Mouse (Mus musculus) intestine, embryonic 14.5 days (tissue): Measurements from ENCODE around the gene Snip1. TPM values are rescaled to one million over a fixed set of nuclear protein-coding genes. Genes with fewer than 3 reads are reported as not detected.

Source experiments
- ATAC-seq: fragments of 200-750 bp; cut with Nextera tagmentation; replicated peaks from 2 replicates; pipeline ENCODE4 v1.8.0; 2017; ENCODE audit warnings: low read depth, moderate number of reproducible peaks, moderate TSS enrichment, moderate library complexity; ENCODE audit not compliant: low FRiP score, low TSS enrichment
- DNase-seq: peaks from one replicate; pipeline ENCODE4 v3.0.0-alpha.2; 2018; ENCODE audit warnings: low spot score
- H3K27ac ChIP-seq: fragments of 300-500 bp; sonication (generic); 2 replicates; pipeline ENCODE4 v1.5.1; 2014; ENCODE audit warnings: low read depth, mild to moderate bottlenecking, control low read depth
- H3K27me3 ChIP-seq: fragments of 300-500 bp; sonication (generic); replicated peaks from 2 replicates; pipeline ENCODE4 v1.6.1; 2014; ENCODE audit warnings: low read length, control low read depth; ENCODE audit not compliant: control insufficient read depth, insufficient read depth
- H3K36me3 ChIP-seq: fragments of 300-500 bp; sonication (generic); 2 replicates; pipeline ENCODE4 v1.6.1; 2014; ENCODE audit warnings: low read length, control low read depth; ENCODE audit not compliant: control insufficient read depth, insufficient read depth
- H3K4me1 ChIP-seq: fragments of 300-500 bp; sonication (generic); replicated peaks from 2 replicates; pipeline ENCODE4 v1.6.1; 2014; ENCODE audit warnings: low read length, control low read depth, mixed read lengths; ENCODE audit not compliant: control insufficient read depth, insufficient read depth
- H3K4me2 ChIP-seq: fragments of 300-500 bp; sonication (generic); 2 replicates; pipeline ENCODE4 v1.6.1; 2014; ENCODE audit warnings: low read length
- H3K4me3 ChIP-seq: fragments of 300-500 bp; sonication (generic); 2 replicates; pipeline ENCODE4 v1.5.1; 2014; ENCODE audit warnings: low read depth, low read length, control low read depth, mixed read lengths
- H3K9ac ChIP-seq: fragments of 300-500 bp; sonication (generic); 2 replicates; pipeline ENCODE4 v1.6.1; 2014; ENCODE audit warnings: mild to moderate bottlenecking, low read length
- H3K9me3 ChIP-seq: fragments of 300-500 bp; sonication (generic); 2 replicates; pipeline ENCODE4 v1.6.1; 2016; ENCODE audit warnings: low read length, control low read depth; ENCODE audit not compliant: control insufficient read depth
- WGBS: fragments of 180-500 bp; shearing (Covaris S2); extraction: QIAGEN DNeasy Blood & Tissue Kit; methylation state at CpG from one replicate; pipeline ENCODE4 v1.1.7; 2014; 5-methylcytosine and 5-hydroxymethylcytosine counted together
- polyA plus RNA-seq: library from polyadenylated mRNA; unstranded; fragments of >200 nt; fragmentation: Nextera tagmentation; extraction: Ambion mirVana; gene quantifications from 2 replicates; pipeline ENCODE4 v1.2.1, GENCODE M21; 2014

The Snip1 gene
- polyA plus RNA-seq: 28.8 and 30.4 TPM in 2 replicates

DNA sequence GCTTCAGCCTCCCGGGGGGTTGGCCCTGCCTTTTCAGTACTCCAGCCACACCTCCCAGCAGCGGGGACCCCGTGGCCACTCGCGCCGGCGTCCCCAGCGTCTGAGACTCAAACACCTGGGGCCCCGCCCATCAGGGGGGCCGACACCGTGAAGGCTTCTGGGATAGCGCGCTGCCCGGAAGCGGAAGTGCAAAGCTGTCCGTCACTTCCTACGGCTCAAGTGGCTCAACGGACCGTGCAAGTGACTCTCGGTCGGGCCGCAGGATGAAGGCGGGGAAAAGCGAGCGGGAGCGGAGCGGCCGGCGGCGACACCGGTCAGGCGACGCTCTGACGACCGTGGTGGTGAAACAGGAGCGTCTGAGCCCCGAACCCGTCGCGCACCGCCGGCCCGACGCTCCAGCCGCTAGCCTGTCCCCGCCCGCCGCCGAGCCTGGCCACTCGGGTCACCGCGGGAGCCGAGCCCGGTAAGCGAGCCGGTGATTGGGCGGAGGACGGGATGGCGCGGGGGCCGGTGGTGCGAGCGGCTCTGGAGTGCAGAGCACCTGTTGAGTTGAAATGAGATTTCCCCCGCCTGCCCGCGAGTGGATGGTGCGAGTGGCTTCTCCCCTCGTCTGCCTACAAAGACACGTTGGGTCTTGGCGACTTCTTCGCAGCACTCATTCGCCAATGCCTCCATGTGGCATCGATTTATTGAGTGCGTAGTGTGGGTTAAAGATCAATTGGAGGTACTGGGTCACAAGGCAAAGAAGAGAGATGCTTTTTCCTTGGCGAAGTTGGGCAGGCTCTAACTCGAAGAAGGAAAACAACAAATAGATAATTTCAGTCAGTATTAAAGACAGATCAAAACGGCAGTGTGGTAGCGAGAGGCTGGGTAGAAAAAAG, at the start of gene Snip1:
Gene Snip1, plus strand, starts transcription at position 183 of the 881 bp plus-strand sequence.
- ATAC-seq: peak; percentile 92

DNA sequence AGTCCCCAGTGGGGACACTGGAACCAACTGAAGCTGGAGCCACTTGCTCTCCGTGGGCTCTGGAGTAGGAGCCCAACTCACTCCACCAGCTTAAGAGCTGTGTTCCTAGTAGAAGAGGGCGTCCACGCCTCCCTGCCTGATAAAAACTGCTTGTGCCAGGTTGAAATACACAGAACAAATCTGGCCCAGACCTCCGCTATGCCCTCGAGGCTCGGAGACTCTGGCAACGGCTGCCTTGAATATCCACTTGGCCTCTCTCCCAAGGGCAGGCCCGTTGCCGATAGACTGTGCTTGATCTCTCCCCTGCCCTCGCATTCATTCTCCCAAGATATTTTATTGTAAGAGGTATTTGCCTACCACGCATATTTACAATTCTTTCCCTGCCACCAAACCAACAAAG, 49.0 kb upstream of the Snip1 start:
- Histone ChIP-seq H3K36me3 (no peaks in the 10 kb centered on the region), H3K4me3 (no peak overlapping the region), H3K4me1 (no peaks in the 10 kb centered on the region), H3K4me2 (no peak overlapping the region), H3K9ac (no peak overlapping the region), H3K27me3 (0 out of 2 replicates have a peak, but pooled peaks cover 6% of the 10 kb centered on the region), H3K9me3 (no peaks in the 10 kb centered on the region), H3K27ac (no peak overlapping the region)
- no peak for ATAC-seq
- whole genome bisulfite sequencing: 65% methylated on average over 11 of the region's 11 CpGs
- no peak for DNase-seq

More for the DNA sequence above, at the start of gene Snip1:
- Histone ChIP-seq H3K27ac (peak within 1 kb of the TSS; percentile 54; the same call in 1 of the 2 replicates), H3K4me3 (peak within 1 kb of the TSS; percentile 92), H3K27me3 (no peaks in the 10 kb centered on the region), H3K9me3 (no peaks in the 10 kb centered on the region), H3K4me1 (peaks cover 12% of the 10 kb centered on the region), H3K4me2 (peak within 1 kb of the TSS; percentile 69), H3K9ac (peak within 1 kb of the TSS; percentile 86), H3K36me3 (peaks cover 32% of the 10 kb centered on the region)
- peak; percentile 94 for DNase-seq
- WGBS: under 1% methylated on average over 78 of the region's 78 CpGs

DNA sequence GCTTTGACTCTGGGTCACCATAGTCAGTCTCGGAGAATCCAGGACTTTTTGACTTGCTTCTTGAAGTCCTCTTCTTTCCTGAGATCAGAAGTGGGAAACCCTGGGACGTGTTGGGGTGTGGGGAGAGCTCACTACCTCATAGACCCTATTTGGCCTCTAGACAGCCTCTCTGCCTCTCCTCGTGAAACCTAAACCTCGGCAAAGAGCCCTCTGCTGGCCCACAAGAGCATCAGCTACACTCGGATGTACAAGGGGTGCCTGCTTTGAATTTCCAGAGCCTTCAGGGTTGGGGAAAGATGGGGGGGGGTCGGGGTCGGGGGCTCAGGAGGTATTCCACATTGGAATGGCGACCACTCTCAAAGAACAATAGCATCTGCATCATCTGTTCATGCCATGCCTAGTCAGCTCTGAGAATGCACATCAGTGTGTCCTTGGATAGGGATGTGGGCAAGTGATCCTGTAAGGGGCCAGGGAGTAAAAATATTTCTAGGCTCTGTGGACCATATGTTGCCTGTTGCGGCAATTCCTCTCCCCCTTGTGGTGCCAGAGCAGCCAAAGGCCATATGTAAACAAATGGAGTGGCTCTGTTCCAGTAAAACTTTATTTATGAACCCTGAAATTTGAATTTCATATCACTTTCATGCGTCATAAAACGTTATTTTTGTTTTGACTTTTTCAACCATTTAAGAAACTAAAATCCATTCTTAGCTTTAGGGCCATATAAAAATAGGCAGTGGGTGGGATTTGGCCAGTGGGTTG, 45.5 kb upstream of the Snip1 start:
- H3K4me3 ChIP-seq: no peak overlapping the region
- DNase-seq (no peak), ATAC-seq (no peak)
- H3K27me3 ChIP-seq: 0 out of 2 replicates have a peak, but pooled peaks cover 3% of the 10 kb centered on the region
- H3K4me2 ChIP-seq: no peak overlapping the region
- H3K9me3 ChIP-seq: no peaks in the 10 kb centered on the region
- H3K4me1 ChIP-seq: no peaks in the 10 kb centered on the region
- no peak overlapping the region for H3K9ac ChIP-seq
- no peak overlapping the region for H3K27ac ChIP-seq
- WGBS: 34% methylated on average over 11 of the region's 11 CpGs
- no peaks in the 10 kb centered on the region for H3K36me3 ChIP-seq

DNA sequence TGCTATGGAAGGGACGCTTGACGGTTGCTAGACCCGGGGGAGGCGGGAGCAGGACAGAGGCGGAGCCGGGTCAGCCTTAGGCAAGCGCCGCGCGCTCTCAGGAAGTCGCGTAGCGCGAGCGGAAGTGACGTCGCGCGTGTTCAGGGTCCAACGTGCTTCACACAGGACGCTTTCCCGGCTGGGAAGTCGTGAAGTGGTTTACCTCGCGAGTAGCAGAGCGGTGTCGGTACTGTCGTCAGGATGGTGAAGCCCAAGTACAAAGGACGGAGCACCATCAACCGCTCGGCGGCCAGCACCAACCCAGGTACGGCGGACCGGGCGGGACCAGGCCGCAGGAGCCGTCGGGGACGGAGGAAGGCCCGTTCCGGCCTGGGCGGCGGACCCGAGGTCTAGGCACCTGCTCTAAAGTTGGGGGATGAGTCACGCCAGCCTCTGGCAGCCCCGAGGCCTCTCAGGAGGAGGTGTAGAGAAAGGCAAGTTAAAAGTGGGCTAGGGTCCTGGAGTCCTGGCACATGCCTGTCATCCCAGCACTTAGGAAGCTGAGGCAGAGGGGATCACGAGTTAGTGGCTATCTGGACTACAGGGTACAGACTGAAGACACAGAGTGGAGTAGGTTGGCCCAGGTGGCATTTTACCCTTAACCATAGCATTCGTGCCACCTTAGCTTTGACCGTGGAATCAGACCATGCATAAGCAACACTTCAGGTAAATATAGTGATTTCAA, 36.4 kb upstream of the Snip1 start:
- under 1% methylated on average over 50 of the region's 50 CpGs for WGBS
- ATAC-seq: peak; percentile 96
- H3K27ac ChIP-seq: 0 out of 2 replicates have a peak overlapping the region, but pooled peaks have one; percentile 28

DNA sequence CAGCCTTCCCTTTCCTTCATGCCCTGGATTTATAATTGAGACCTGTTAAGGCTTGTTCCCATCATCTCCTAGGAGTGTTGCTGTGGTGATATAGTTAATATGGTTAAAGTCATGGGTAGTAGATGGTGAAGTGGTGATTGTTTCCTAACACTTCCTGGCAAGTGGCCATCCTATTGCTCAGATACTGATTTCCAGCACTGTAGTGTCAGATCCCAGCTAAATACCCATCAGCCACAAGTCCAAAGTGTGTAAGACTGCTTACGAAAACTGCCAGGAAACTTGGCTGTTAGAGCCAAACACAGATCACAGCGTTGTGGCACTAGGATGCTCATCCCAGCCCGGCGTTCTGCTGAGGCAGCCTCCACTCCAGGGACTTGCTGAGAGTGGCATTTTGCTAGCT, 32.1 kb upstream of the Snip1 start:
- no peak overlapping the region for H3K9ac ChIP-seq
- H3K27ac ChIP-seq: no peak overlapping the region
- ATAC-seq (no peak), DNase-seq (no peak)
- H3K4me3 ChIP-seq: no peak overlapping the region
- H3K36me3 ChIP-seq: peaks cover 47% of the 10 kb centered on the region
- no peaks in the 10 kb centered on the region for H3K27me3 ChIP-seq
- no peaks in the 10 kb centered on the region for H3K4me1 ChIP-seq
- WGBS: 93% methylated on average over 4 of the region's 4 CpGs
- H3K4me2 ChIP-seq: no peak overlapping the region
- no peaks in the 10 kb centered on the region for H3K9me3 ChIP-seq

More for the DNA sequence above, 36.4 kb upstream of the Snip1 start:
- peak overlapping the region; percentile 67 for H3K4me2 ChIP-seq
- peaks cover 14% of the 10 kb centered on the region for H3K36me3 ChIP-seq
- no peaks in the 10 kb centered on the region for H3K9me3 ChIP-seq
- H3K9ac ChIP-seq: peak overlapping the region; percentile 79
- H3K4me1 ChIP-seq: no peaks in the 10 kb centered on the region
- H3K4me3 ChIP-seq: peak overlapping the region; percentile 64
- peak; percentile 96 for DNase-seq
- H3K27me3 ChIP-seq: no peaks in the 10 kb centered on the region

DNA sequence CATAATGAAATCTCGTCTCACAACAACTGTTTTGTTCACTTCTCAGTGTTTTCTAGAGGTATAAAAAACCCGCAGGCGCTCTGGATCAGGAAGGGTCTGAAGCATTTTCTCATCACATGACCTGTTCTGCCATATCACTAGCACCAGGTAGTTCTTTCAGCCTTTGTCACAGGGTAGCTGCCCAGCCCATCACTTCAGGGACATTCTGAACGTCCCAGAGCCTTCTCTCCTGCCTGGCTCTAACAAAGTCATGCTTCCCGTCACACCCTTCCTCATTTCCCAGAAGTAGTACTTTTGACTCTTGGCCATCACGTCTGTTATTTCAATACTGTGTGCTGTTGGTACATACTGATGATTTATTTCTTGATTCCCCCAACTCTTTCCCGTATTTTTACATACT, 22.0 kb upstream of the Snip1 start:
- Histone ChIP-seq H3K9ac (no peak overlapping the region), H3K9me3 (no peaks in the 10 kb centered on the region), H3K27me3 (no peaks in the 10 kb centered on the region), H3K4me1 (no peaks in the 10 kb centered on the region), H3K4me2 (no peak overlapping the region), H3K4me3 (no peak overlapping the region), H3K36me3 (peaks cover 98% of the 10 kb centered on the region), H3K27ac (no peak overlapping the region)
- ATAC-seq: no peak
- WGBS: 88% methylated on average over 7 of the region's 7 CpGs
- no peak for DNase-seq

DNA sequence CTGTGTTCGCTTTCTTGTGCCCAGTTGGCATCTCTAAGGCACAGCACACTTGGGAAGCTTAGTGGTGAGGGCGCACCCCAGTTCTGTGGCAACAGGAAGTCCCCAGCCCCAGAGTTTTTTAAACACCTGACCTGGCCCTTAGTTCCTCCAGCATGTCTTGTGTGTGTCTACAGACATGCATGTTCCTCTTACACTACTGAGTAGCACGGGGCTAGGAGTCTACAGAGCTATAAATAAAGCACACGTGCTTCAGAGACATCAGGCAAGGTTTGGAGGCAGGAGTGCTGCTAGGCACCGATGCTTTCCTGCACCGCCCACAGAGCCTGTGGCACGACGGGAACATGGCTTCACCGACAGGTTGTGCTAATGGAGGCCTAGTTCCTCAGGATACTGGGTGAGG, 11.1 kb upstream of the Snip1 start:
- Histone ChIP-seq H3K9ac (no peak overlapping the region), H3K4me2 (no peak overlapping the region), H3K27ac (no peak overlapping the region), H3K4me3 (no peak overlapping the region), H3K4me1 (no peaks in the 10 kb centered on the region), H3K27me3 (no peaks in the 10 kb centered on the region), H3K36me3 (peaks cover 62% of the 10 kb centered on the region), H3K9me3 (no peaks in the 10 kb centered on the region)
- ATAC-seq (no peak), DNase-seq (no peak)
- 86% methylated on average over 9 of the region's 9 CpGs for WGBS

DNA sequence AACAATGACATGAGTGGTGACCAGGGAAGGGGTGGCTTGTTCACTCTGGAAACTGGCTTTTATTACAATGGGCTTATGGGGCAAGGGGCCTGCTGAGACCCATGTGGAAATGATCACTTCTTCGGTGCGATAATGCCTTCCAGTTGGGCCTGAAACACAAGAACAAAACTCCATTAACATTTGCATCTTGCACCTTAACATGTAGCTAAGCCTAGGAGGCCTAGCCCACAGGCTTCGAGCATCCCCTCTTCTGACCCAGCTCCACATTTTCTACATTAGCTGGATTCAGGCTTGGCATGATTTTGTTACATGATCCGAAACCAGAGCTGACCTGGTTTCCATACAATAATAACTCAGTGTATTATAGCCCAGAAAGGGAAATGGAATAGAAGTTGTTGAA, 10.0 kb upstream of the Snip1 start:
- no peak for DNase-seq
- H3K36me3 ChIP-seq: peaks cover 52% of the 10 kb centered on the region
- ATAC-seq: no peak

More for the DNA sequence above, 10.0 kb upstream of the Snip1 start:
- Histone ChIP-seq H3K9ac (no peak overlapping the region), H3K27me3 (no peaks in the 10 kb centered on the region), H3K9me3 (no peaks in the 10 kb centered on the region), H3K27ac (no peak overlapping the region), H3K4me3 (no peak overlapping the region), H3K4me2 (no peak overlapping the region), H3K4me1 (no peaks in the 10 kb centered on the region)
- WGBS: 92% methylated on average over 4 of the region's 4 CpGs
